Mouse (Mus musculus) cortical plate, adult 2 months (tissue): ENCODE data around the gene Artn.

Experiments
- CTCF ChIP-seq: fragments of 200-500 bp; IDR thresholded peaks from 2 replicates; pipeline ENCODE4 v1.5.1; 2011; ENCODE audit warnings: mild to moderate bottlenecking, control low read depth, low read length; ENCODE audit not compliant: insufficient read depth; ENCODE audit errors: extremely low read depth
- POLR2A ChIP-seq: fragments of 200-500 bp; IDR thresholded peaks from 2 replicates; pipeline ENCODE4 v1.6.1; 2011; ENCODE audit warnings: mild to moderate bottlenecking, low read length, control low read depth; ENCODE audit not compliant: insufficient read depth; ENCODE audit errors: extremely low read depth

DNA sequence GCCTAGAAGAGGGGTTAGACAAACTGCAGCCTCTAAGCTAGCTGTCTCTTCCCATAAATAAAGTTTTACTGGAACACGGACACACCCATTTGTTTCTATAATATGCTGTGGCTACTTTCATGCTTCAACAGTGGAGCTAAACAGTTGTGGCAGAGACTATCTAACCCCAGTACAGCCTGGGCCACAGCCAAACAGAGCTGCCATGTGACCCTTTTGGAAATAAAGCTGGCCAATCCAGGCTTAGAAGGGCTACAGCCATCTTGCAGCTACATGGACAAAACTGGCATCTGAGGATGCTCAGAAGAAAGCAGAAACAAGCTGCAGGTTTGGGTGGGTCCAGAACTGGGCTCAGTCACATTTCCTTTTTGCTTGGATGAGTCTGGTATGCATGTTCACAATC is 46.3 kb upstream of the Artn start:
- no peak for TF ChIP-seq CTCF
- no peak for TF ChIP-seq POLR2A
